Mouse (Mus musculus): ENCODE measurements at regions not wholly inside any gene's neighbourhood (a gene's known extent, or its start where the extent isn't known, plus 50 kb on each side); places are given as distances from the start of the nearest gene placed in this dataset.

GRCm38 (mm10) chr7:82105631-82106030 lies 68.0 kb upstream of the Sh3gl3 start:
- no peak for TF ChIP-seq CTCF (IDR thresholded peaks at IDR 0.05)
- TF ChIP-seq POLR2A (IDR thresholded peaks at IDR 0.05; ENCODE audit: insufficient read depth, low read depth, low read length) = no peak
- no peak for TF ChIP-seq EP300 (IDR thresholded peaks at IDR 0.05; ENCODE audit: insufficient read depth, low read depth, low read length)

Data from heart, adult 2 months (tissue).